Mouse (Mus musculus) brain, adult 2 months (tissue): ENCODE results near the gene Tmem104.
A peak's percentile ranks its signal among the peaks of the same experiment; 100 is the strongest.

Experiments
- DNase-seq: peaks from one replicate; pipeline ENCODE4 v3.0.0; 2011; ENCODE audit warnings: low read depth, low spot score

Tmem104 gene

GRCm38 (mm10) chr11:115282723-115283485, 95.6 kb downstream of the Tmem104 start:
- DNase-seq: peak; percentile 92

DNA sequence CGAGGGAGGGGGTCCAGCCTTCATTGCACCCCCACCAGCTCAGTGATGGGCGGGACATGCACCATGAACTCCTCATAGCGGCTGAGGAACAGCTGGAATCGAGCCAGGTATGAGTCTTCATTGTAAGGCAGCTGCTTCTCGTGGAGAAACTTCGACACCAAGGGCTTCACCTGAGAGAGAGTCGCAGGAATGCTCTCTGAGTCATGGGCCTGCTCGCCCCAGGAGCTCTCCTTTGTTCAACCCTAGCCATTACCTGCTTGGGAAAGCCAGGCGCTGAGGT, 96.1 kb downstream of the Tmem104 start:
- DNase-seq: no peak

- no peak for DNase-seq
These were observed 96.8 kb downstream of the Tmem104 start for GRCm38 (mm10) chr11:115283891-115284620.

GRCm38 (mm10) chr11:115285282-115285681, 98.0 kb downstream of the Tmem104 start:
- no peak for DNase-seq

DNA sequence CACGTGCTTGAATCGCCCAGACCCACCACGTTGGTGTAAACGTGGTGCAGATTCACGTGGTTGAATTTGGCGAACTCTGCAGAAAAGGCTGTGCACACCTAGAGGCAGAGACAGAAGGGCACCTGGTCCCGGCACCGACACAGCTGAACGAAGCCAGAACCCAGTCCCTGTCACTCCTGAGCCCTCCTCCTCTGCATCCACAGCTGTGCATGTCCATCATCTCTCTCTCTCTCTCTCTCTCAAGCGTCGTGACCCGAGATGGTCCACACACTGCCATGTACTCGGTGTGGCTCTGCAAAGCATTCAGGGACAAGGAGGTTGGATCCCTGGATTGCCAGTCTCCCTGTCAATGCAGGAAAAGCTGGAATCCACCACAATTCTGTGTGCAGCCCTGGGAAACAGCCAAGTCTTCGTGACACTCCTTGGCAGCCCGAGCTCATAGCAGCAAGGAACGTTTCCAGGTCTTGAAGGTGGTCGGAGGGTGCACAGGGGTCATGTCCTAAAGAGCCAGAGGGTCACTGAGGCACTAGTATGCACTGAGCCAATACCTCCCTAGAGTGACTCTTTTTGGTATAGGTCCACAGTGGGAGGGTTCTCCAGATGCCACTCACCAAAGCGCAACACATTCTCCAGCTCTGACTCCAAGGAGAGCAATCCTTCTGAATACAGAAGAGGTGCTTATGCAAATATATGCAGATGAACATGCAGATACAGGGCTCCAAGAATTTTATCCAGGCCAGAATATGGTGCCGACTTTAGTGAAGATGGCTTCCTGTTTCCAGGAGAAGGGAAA, 99.1 kb downstream of the Tmem104 start:
- DNase-seq: peak; percentile 56

DNA sequence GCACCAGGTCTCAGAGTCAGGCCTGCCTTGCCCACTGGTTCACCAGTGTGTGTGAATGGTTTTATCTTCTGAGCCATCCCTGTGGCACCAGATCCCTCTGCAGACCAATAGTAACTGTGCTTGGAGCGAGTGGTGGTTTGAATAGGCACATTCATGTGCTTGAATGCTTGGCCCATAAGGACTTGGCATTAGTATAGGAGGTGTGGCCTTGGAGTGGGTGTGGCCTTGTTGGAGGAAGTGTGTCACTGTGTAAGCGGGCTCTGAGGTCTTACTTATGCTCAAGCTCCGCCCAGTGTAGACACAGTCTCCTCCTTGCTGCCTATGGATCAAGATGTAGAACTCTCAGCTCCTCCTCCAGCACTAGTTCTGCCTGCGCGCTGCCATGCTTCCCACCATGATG, 100.1 kb downstream of the Tmem104 start:
- peak; percentile 85 for DNase-seq

GRCm38 (mm10) chr11:115288305-115288704, 101.0 kb downstream of the Tmem104 start:
- DNase-seq: no peak

DNA sequence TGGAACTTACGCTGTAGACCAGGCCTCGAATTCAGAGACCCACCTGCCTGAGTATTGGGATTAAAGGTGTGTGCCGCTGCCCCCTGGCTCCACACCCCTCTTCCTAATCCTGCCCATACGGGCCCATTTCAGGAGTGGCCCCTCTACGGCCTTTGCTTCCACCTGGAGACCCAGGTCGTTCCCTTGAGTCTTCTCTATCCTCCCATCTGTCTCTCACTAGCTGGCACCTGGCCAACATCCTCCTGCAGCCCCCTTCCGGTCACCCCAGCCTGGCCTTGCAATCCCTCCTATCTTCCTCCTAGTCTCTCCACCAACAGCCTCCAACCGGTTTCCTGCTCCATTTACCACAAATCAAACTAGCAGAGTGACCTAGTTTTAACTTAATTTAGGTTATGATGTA, 102.6 kb downstream of the Tmem104 start:
- no peak for DNase-seq

- no peak for DNase-seq
These were observed 103.0 kb downstream of the Tmem104 start for GRCm38 (mm10) chr11:115290314-115290713.

- DNase-seq: peak; percentile 71
These were observed 103.6 kb downstream of the Tmem104 start for GRCm38 (mm10) chr11:115290919-115291318.

DNA sequence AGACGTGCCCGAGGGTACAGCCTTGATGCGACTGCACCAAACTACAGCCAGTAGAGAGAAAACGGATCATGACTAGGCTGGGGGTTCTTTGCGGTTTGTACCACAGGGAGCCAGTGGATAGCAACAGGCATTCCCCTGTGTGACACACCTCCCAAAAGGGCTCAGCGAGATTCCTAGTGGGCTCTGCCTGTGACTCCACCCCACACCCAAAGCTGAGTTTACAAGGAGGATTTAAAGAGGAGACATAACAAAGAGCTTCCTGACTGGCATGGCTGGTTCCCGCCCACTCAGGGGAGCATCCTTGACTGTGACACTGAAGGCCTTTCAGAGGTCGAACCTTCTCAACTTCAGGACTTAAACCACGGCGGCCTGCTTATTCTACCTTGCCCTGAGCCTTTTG, 104.2 kb downstream of the Tmem104 start:
- DNase-seq: no peak

DNA sequence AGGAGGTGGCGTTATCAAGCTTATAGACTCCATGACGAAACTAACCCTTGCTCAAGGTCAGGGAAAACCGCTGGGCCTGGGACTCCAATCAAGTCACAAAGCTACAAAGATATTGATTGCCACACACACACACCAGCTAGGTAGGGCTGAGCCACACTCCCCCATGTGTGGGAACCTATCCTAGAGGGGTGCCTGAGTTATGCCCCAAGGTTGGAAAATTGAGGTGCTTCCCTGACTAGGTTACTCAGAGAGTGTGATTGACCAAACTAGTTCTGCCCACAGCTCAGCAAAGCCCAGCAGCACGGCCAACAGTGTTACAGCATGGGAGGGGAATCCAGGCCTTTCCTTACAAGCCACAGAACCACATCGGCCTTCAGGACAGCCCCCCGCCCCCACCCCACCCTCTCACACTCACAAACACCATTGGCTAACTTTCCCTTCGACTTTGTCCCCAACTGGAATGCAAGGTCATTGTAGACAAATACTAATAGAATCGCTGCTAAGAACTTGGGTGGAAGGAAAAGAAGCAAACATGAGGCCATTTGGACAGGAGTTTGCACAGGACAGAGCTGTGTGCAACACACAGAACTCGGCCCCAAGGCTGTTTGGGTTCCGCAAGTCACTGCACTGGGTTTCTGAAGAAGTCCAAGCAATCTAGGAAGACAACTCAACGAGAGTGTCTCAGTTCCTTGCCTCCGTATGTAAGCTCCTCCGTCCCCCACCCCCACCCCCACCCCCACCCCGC, 105.5 kb downstream of the Tmem104 start:
- no peak for DNase-seq

GRCm38 (mm10) chr11:115295939-115296338, 108.7 kb downstream of the Tmem104 start:
- no peak for DNase-seq
